Mouse (Mus musculus) megakaryocyte-erythroid progenitor cell, adult 5-6 weeks (primary cell): ENCODE data around the gene Il1rl1. TPM values are rescaled to one million over a fixed set of nuclear protein-coding genes. Genes with fewer than 3 reads are reported as not detected.

Source experiments
- ATAC-seq: replicated peaks from 2 replicates; pipeline ENCODE4 v1.8.0; 2016; ENCODE audit warnings: mild to moderate bottlenecking, inconsistent platforms; ENCODE audit not compliant: severe bottlenecking, poor library complexity, low FRiP score, low TSS enrichment
- total RNA-seq, 2 experiments: library from RNA; stranded (forward) in 1 of 2; stranded (reverse) in 1 of 2; fragments of 200-1000, 215-1000 nt in 1 of 2; fragments of >200 nt in 1 of 2; fragmentation: Nextera tagmentation in 1 of 2; gene quantifications; 2 replicates each; pipeline ENCODE4 v1.2.3; 2014 to 2017

Gene Il1rl1
- total RNA-seq, 2 experiments from 2014 or later, result 48.7 to 97.4 TPM

GRCm38 (mm10) chr1:40432169-40432568, 2.8 kb downstream of the Il1rl1 start:
- ATAC-seq, result no peak

- ATAC-seq, result no peak
Observed at GRCm38 (mm10) chr1:40435936-40436335, 6.6 kb downstream of the Il1rl1 start.

DNA sequence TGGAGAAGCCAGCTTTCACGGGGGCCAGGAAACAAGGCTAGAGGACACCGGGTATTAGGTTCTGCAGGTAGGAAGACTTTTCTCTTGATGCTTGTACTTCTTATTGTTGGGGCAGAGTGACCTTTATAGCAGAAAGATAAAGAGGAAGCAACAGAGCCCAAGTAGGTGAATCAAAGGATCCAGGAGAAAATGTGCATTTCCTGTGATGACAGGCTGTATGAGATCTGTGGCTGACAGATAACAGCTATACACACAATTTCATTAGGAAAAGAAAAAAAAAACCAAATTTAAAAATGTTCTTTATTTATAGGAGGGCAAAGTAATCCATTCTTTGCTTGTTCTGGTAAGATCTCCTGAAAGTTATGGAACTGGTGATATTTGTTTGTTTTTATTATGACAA, 8.0 kb downstream of the Il1rl1 start:
- ATAC-seq, result peak; percentile 67

DNA sequence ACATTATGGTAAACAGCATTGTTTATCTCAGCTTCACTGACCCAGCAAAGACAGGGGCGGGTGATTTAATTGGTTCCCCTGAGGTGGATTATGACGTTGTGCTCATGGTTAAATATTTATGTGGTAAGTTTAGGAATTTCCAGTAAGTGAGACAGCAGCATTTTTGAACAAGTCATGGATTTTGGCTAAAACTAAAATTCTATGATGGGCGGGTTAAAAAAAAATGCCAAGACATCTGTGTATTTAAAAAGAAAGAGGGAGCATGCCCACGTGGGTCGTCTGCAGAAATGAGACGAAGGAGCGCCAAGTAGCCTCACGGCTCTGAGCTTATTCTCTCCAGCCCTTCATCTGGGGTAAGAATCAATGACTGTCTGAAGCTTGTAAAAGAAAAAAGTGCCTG, 10.1 kb downstream of the Il1rl1 start:
- no peak for ATAC-seq

- no peak for ATAC-seq
Observed at GRCm38 (mm10) chr1:40444800-40445199, 15.4 kb downstream of the Il1rl1 start.

- ATAC-seq, result peak; percentile 59
Observed at GRCm38 (mm10) chr1:40465477-40466430, 36.4 kb downstream of the Il1rl1 start, which contains the start of gene Il18r1. TSS of gene Il18r1 (plus strand) at chr1:40465552.

- ATAC-seq, result no peak
Observed at GRCm38 (mm10) chr1:40467306-40467705, 37.9 kb downstream of the Il1rl1 start.

DNA sequence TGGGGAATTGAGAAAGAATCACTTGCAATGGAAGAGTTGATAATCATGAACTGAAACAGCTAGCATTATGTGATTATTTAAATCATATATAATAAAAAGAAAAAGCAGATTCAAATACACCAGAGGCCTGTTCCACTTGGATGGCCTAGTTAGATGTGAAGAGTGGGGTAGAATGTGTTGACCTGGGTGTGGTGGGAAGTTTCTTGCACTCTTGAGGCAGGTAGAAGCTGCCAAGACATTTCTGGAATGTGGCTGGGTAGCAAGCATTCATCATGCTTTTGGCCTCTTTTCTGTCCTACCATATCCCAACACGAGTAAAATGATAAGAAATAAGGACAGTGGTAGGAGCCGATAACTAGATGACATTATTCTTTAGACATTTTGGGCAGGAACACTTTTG, 39.4 kb downstream of the Il1rl1 start:
- no peak for ATAC-seq

GRCm38 (mm10) chr1:40469900-40470299, 40.5 kb downstream of the Il1rl1 start:
- ATAC-seq, result peak; percentile 80

DNA sequence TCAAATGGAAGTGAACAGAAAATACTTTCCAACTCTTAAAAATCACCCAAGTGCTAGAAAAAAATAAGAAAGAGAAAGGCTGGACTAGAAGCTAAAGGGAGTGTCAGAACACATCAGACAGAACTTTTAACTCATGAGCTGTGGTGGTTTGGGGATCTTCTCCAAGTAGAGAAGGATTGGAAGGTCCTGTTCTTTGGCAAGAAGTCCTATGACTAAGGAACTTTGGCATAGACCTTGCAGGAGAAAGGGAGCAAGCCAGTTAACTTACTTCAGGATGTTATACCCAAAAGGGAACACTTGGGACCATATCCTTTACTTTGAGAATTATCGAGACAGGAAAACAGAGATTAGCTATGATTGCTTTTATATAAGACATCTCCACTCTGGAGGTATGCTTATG, 43.0 kb downstream of the Il1rl1 start:
- no peak for ATAC-seq

DNA sequence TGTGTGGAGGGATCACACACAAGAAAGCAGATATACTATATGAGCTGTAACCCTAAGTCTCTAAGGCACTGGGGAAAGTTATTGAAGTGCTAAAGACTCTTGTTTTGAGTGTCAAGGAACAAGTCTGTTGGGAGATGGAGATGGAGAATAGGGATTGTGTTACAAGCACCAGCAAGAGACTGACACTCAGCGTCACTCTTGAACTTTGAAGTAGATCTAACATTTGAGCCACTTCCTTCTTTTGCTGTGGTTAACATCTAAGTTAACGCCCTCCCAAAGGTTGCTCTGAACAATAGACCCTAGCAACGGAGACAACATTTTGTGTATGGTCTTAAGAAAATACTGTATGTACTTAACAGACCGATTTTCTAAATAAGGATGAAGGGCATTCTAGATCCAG, 44.3 kb downstream of the Il1rl1 start:
- ATAC-seq, result no peak

DNA sequence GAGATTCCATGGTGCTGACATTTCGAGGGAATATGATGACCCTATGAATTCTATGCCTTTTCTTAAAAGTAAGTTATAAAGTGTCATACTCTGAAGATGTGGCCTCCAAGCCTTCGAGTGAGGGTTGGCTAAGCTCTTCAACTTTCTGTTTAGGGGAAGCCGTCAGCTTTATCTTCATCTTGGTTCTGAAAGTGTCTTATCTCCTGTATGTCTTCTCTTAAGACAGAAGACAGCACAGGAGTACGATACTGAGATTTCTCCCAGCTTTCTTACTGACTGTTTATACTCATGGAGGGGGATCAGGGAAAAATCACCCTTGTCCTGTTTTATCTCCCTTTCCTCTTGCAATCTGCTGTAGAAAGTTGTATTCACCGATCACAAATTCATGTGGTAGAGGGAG, 45.0 kb downstream of the Il1rl1 start:
- no peak for ATAC-seq

GRCm38 (mm10) chr1:40475697-40476096, 46.3 kb downstream of the Il1rl1 start:
- ATAC-seq, result no peak

GRCm38 (mm10) chr1:40476756-40477155, 47.4 kb downstream of the Il1rl1 start:
- ATAC-seq, result no peak

- 0 out of 2 replicates have a peak, but pooled peaks have one; percentile 37 for ATAC-seq
Observed at GRCm38 (mm10) chr1:40479505-40479923, 50.1 kb downstream of the Il1rl1 start.

GRCm38 (mm10) chr1:40494594-40494993, 65.2 kb downstream of the Il1rl1 start:
- no peak for ATAC-seq

DNA sequence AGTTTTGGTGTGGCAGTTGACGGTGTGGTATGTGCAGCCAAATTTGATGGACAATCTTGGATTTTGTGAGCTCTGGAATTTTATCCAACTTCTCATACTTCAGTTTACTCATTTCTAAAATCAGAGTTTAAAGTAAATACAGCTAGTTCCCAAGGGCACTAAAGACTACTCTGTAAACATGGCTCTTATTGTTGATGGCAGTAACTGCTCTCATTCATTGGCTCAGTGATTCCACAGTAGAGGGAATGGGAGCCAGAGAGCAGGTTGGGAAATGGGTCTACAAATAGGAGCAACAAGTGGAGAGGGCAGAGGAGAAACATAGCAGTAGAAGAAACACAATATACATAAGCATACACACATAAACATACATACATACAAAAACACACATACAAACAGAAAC, 70.3 kb downstream of the Il1rl1 start:
- no peak for ATAC-seq

DNA sequence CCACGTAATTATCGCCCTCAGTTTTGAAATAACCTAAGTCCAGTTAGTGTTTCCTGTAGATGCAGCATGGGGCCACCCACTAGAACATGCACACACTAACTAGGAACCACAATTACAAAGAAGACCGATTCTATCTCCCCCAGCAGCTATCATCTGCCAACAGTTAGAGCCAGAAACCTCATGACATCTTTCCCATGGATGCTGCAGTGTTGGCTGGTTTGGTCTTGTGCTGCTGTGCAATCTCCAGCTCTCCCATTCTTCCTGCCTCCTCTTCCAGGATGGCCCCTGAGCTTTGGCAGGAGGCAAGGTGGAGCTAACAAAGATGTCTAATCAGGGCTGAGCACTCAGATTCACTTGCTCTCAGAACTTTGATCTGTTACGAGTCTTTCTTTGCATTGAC, 71.8 kb downstream of the Il1rl1 start:
- ATAC-seq, result no peak

- no peak for ATAC-seq
Observed at GRCm38 (mm10) chr1:40501546-40502398, 72.4 kb downstream of the Il1rl1 start.

- no peak for ATAC-seq
Observed at GRCm38 (mm10) chr1:40504548-40504947, 75.2 kb downstream of the Il1rl1 start.
